Mouse (Mus musculus) neural tube, embryonic 14.5 days (tissue): Measurements from ENCODE around the gene Fbxw8. TPM values are rescaled to one million over a fixed set of nuclear protein-coding genes. Genes with fewer than 3 reads are reported as not detected.

Source experiments
- ATAC-seq: fragments of 200-750 bp; cut with Nextera tagmentation; 2 replicates; pipeline ENCODE4 v1.8.0; 2017; ENCODE audit warnings: low read depth, mild to moderate bottlenecking, moderate TSS enrichment, moderate library complexity
- H3K27ac ChIP-seq: fragments of 300-500 bp; sonication (generic); 2 replicates; pipeline ENCODE4 v1.5.1; 2014; ENCODE audit warnings: low read depth, mild to moderate bottlenecking, control low read depth, low read length, moderate library complexity, mixed read lengths
- H3K27me3 ChIP-seq: fragments of 300-500 bp; sonication (generic); 2 replicates; pipeline ENCODE4 v1.6.1; 2014; ENCODE audit warnings: low read length; ENCODE audit not compliant: control insufficient read depth, insufficient read depth
- H3K36me3 ChIP-seq: fragments of 300-500 bp; sonication (generic); 2 replicates; pipeline ENCODE4 v1.6.1; 2014; ENCODE audit warnings: low read length, mixed read lengths; ENCODE audit not compliant: control insufficient read depth, insufficient read depth
- H3K4me1 ChIP-seq: fragments of 300-500 bp; sonication (generic); 2 replicates; pipeline ENCODE4 v1.6.1; 2014; ENCODE audit warnings: low read length; ENCODE audit not compliant: control insufficient read depth, insufficient read depth
- H3K4me2 ChIP-seq: fragments of 300-500 bp; sonication (generic); 2 replicates; pipeline ENCODE4 v1.6.1; 2014; ENCODE audit warnings: mild to moderate bottlenecking, low read depth, low read length, control low read depth
- H3K4me3 ChIP-seq: fragments of 300-500 bp; sonication (generic); 2 replicates; pipeline ENCODE4 v1.5.1; 2014; ENCODE audit warnings: low read depth, low read length, control low read depth, mixed read lengths
- H3K9ac ChIP-seq: fragments of 300-500 bp; sonication (generic); replicated peaks from 2 replicates; pipeline ENCODE4 v1.6.1; 2014; ENCODE audit warnings: low read depth, mild to moderate bottlenecking, control low read depth, low read length, mixed read lengths
- H3K9me3 ChIP-seq: fragments of 300-500 bp; sonication (generic); 2 replicates; pipeline ENCODE4 v1.6.1; 2016; ENCODE audit warnings: low read length; ENCODE audit not compliant: control insufficient read depth
- WGBS: fragments of 180-500 bp; shearing (Covaris S2); extraction: QIAGEN DNeasy Blood & Tissue Kit; methylation state at CpG from one replicate; pipeline ENCODE4 v1.1.7; 2014; 5-methylcytosine and 5-hydroxymethylcytosine counted together
- polyA plus RNA-seq: library from polyadenylated mRNA; unstranded; fragments of >200 nt; fragmentation: Nextera tagmentation; extraction: Ambion mirVana; gene quantifications from 2 replicates; pipeline ENCODE4 v1.2.1, GENCODE M21; 2014

Fbxw8 gene
- polyA plus RNA-seq, 1 experiment from 2014 or later, result 16.5 TPM

DNA sequence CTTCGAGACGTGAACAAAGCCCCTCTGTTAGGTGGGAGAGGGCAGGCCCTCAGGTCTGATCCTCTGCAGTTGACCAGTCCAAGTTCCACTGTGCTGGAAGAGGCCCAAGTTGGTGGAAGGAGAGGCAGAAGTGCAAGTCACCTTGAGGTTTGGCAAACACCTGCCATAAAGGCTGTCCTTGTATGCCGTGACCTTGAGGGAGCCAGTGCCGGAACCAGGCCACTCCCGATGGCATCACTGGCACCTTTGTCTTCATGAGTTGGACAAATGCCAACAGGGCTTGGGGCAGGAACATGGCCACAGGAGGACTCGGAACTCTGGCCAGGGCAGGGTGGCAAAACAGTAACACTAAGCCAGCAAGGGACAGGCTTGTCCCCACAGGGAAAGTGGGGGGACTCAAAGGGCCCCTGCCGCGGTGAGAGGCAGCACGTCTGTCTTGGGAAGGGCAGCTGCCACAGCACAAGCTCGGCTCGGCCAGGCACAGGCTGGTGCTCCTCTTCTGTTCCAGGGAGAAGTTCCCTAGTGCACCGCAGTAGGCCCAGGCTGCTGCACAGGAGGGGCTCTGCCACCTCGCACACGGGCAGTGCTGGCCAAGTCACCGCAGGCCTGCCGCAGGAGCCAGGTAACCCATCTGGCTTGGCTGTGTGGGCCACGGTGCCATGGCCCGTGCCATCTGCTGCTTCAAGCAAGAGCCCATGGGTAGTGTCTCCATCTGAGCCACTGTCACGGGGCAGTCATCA is 89.6 kb downstream of the Fbxw8 start:
- Histone ChIP-seq H3K4me1 (peaks cover 15% of the 10 kb centered on the region; the same call in 1 of the 2 replicates), H3K9me3 (no peaks in the 10 kb centered on the region), H3K27me3 (no peaks in the 10 kb centered on the region), H3K36me3 (peaks cover 3% of the 10 kb centered on the region; the same call in 1 of the 2 replicates), H3K4me2 (no peak overlapping the region), H3K27ac (no peak overlapping the region), H3K4me3 (no peak overlapping the region), H3K9ac (no peak overlapping the region)
- ATAC-seq, result no peak
- 82% methylated on average over 19 of the region's 19 CpGs for WGBS

DNA sequence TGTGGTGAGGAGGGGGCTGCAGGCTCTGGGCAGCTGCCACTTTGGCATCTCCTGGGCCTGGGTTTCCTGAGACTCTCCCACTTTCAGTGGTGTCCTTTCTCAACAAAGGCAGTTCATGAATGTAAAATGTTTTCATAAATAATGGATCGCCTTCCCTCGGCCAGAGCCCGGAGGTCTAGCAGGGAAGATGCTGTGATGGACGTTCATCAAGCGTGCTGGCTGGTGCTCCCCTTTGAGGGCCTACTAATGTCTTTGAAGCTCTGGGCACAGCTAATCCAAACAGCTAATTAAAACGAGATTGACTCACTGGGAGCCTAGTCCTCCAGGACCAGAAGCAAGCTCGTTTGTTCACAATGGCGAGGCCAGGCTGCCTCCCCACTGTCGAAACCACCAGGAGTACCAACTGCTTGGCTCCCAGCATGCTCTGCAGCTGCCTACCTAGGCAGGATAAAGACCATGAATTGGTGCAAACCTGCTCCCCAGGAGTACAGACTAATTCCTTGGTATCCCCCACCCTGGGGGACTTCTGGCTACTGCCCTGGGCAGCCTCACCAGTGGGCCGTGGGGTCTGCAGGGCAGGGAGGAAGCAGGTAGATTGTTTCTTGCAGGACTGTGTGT is 90.9 kb downstream of the Fbxw8 start:
- no peaks in the 10 kb centered on the region for H3K9me3 ChIP-seq
- no peaks in the 10 kb centered on the region; the same call in 1 of the 2 replicates for H3K36me3 ChIP-seq
- H3K27me3 ChIP-seq, result no peaks in the 10 kb centered on the region
- 33% methylated on average over 10 of the region's 10 CpGs for WGBS
- H3K27ac ChIP-seq, result no peak overlapping the region
- ATAC-seq, result no peak
- H3K4me1 ChIP-seq, result peaks cover 15% of the 10 kb centered on the region; the same call in 1 of the 2 replicates
- no peak overlapping the region for H3K4me3 ChIP-seq
- H3K4me2 ChIP-seq, result no peak overlapping the region
- H3K9ac ChIP-seq, result no peak overlapping the region

DNA sequence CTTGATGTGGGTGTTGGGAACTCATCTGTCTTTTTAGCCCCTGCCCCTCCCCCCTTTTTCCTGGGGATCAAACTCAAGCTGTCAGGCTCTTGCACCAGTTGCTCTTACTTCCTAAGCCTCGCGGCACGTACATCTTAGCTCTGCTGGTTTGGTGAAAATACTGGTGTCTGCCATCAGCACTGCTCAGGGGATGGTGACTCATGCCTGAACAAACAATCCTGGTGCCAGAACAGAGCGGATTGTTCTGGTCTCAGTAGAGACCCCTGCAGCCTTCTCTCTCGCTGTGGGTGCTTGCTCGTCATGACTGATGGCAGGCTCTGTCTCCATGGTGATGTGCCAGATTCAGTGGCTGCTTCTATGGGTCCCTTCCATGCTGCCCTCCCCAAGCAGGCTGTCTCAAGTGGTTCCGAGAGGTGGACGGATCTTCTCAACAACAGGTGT is 92.1 kb downstream of the Fbxw8 start:
- 60% methylated on average over 8 of the region's 8 CpGs for WGBS
- no peak overlapping the region for H3K4me2 ChIP-seq
- peaks cover 15% of the 10 kb centered on the region; the same call in 1 of the 2 replicates for H3K4me1 ChIP-seq
- H3K9ac ChIP-seq, result no peak overlapping the region
- no peak overlapping the region for H3K27ac ChIP-seq
- no peaks in the 10 kb centered on the region for H3K27me3 ChIP-seq
- no peaks in the 10 kb centered on the region; the same call in 1 of the 2 replicates for H3K36me3 ChIP-seq
- H3K4me3 ChIP-seq, result no peak overlapping the region
- no peaks in the 10 kb centered on the region for H3K9me3 ChIP-seq
- ATAC-seq, result no peak; the same call in 1 of the 2 replicates

GRCm38 (mm10) chr5:118061391-118061790 is 93.9 kb downstream of the Fbxw8 start:
- H3K9ac ChIP-seq, result no peak overlapping the region
- H3K27me3 ChIP-seq, result no peaks in the 10 kb centered on the region
- H3K27ac ChIP-seq, result no peak overlapping the region
- H3K4me2 ChIP-seq, result no peak overlapping the region
- no peak overlapping the region for H3K4me3 ChIP-seq
- no peaks in the 10 kb centered on the region; the same call in 1 of the 2 replicates for H3K36me3 ChIP-seq
- no peaks in the 10 kb centered on the region for H3K9me3 ChIP-seq
- H3K4me1 ChIP-seq, result peaks cover 23% of the 10 kb centered on the region; the same call in 1 of the 2 replicates
- ATAC-seq, result no peak
- WGBS, result 97% methylated on average over 18 of the region's 18 CpGs

- ATAC-seq, result no peak
- Histone ChIP-seq H3K9ac (no peak overlapping the region), H3K4me2 (no peak overlapping the region), H3K4me3 (no peak overlapping the region), H3K27me3 (no peaks in the 10 kb centered on the region), H3K36me3 (no peaks in the 10 kb centered on the region), H3K4me1 (peaks cover 15% of the 10 kb centered on the region; the same call in 1 of the 2 replicates), H3K9me3 (no peaks in the 10 kb centered on the region), H3K27ac (no peak overlapping the region)
- 78% methylated on average over 9 of the region's 9 CpGs for WGBS
These were observed 95.6 kb downstream of the Fbxw8 start for GRCm38 (mm10) chr5:118059646-118060045.

GRCm38 (mm10) chr5:118058858-118059257 is 96.4 kb downstream of the Fbxw8 start:
- ATAC-seq, result no peak
- Histone ChIP-seq H3K27ac (no peak overlapping the region), H3K9ac (no peak overlapping the region), H3K4me2 (no peak overlapping the region), H3K27me3 (no peaks in the 10 kb centered on the region), H3K4me3 (no peak overlapping the region), H3K36me3 (no peaks in the 10 kb centered on the region), H3K4me1 (peaks cover 15% of the 10 kb centered on the region; the same call in 1 of the 2 replicates), H3K9me3 (no peaks in the 10 kb centered on the region)
- 89% methylated on average over 10 of the region's 10 CpGs for WGBS

DNA sequence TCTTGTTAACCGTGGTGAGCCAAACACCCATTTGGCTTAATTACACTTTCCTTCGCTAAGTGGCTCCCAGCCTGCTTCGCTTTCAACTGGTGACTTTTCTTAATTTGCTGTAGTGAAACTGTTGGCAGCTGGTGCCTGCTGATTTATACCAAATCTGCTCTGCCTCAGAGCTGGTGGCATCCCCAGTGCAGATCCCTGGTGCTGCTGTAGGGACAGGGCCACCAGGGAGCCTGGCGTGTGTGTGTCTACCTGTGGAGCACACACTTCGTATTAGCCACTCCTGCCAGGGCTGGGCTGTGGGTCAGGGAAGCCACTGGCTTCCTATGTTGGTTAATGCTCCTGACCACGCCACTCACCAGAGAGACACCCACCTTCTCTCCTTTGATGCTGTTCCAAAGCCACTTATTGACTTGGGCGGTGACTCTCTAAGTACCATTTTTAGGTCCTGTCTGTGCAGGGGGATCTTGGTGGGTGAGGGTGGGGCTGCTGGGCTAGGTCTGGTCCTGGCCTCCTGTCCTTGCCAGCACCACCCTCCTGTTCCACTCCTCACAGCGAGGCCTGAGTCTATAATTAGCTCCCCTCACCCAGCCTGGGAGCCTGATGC is 97.7 kb downstream of the Fbxw8 start:
- no peaks in the 10 kb centered on the region for H3K9me3 ChIP-seq
- 29% methylated on average over 8 of the region's 8 CpGs for WGBS
- ATAC-seq, result no peak
- H3K4me1 ChIP-seq, result peaks cover 8% of the 10 kb centered on the region; the same call in 1 of the 2 replicates
- H3K4me3 ChIP-seq, result no peak overlapping the region
- no peak overlapping the region for H3K4me2 ChIP-seq
- no peaks in the 10 kb centered on the region for H3K36me3 ChIP-seq
- no peaks in the 10 kb centered on the region for H3K27me3 ChIP-seq
- H3K27ac ChIP-seq, result no peak overlapping the region
- H3K9ac ChIP-seq, result no peak overlapping the region

- H3K4me3 ChIP-seq, result no peak overlapping the region
- no peak overlapping the region for H3K9ac ChIP-seq
- H3K4me2 ChIP-seq, result no peak overlapping the region
- 86% methylated on average over 2 of the region's 2 CpGs for WGBS
- no peaks in the 10 kb centered on the region for H3K9me3 ChIP-seq
- H3K27me3 ChIP-seq, result no peaks in the 10 kb centered on the region
- no peak for ATAC-seq
- no peak overlapping the region for H3K27ac ChIP-seq
- no peaks in the 10 kb centered on the region for H3K36me3 ChIP-seq
- peaks cover 8% of the 10 kb centered on the region; the same call in 1 of the 2 replicates for H3K4me1 ChIP-seq
These were observed 102.1 kb downstream of the Fbxw8 start for GRCm38 (mm10) chr5:118053205-118053604.
